Mouse (Mus musculus): ENCODE measurements around the gene Edc3.

- TF ChIP-seq CTCF (IDR thresholded peaks at IDR 0.05; ENCODE audit: control insufficient read depth, insufficient read depth, insufficient read length) (no peak), MYOD1 (IDR thresholded peaks at IDR 0.05; ENCODE audit: control insufficient read depth, insufficient read length, low read depth) (no peak)
Measured at GRCm38 (mm10) chr9:57660501-57660900, 47.8 kb upstream of the Edc3 start.

Measured in C2C12 (cell line).